Mouse (Mus musculus): ENCODE measurements around the gene Gjd3.
"Not testable (repeated sequence)": the region's sequence is repeated elsewhere in the genome, so short reads cannot be mapped to it uniquely, and the experiment has no call there.

Gene Gjd3

DNA sequence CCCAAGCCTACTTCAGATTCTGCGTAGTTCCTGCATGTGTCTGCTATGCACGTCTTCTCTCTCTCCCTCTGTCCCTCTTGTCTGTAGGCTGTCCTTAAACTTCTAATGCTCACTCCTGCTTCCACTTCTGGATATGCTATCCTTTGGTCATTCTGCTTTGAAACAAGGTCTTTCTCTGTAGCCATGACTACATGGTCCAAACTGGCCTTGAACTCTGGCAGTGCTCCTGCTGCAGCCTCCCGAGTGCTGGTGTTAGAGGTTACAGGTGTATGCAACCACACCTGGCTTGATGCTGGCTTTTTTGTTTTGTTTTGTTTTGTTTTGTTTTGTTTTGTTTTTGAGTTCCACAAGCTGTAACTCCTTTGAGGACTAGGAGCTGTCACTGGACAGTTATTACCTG lies 48.4 kb downstream of the Gjd3 start:
- in situ Hi-C loops (cut with MboI, MseI): no loop called here

DNA sequence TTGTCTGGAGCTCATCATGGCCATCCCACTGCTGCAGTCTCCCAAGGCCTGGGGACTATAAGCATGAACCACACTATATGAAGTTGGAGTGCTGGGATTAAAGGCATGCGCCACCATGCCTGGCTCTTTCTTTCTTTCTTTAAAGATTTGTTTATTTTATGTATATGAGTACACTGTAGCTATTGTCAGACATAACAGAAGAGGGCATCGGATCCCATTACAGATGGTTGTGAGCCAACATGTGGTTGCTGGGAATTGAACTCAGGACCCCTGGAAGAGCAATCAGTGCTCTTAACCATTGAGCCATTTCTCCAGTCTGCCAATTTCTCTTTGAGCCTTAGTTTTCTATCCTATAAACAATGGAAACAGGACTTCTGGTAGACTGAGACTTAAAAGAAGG lies 49.0 kb downstream of the Gjd3 start:
- in situ Hi-C loops (cut with MboI, MseI): not testable (repeated sequence)

DNA sequence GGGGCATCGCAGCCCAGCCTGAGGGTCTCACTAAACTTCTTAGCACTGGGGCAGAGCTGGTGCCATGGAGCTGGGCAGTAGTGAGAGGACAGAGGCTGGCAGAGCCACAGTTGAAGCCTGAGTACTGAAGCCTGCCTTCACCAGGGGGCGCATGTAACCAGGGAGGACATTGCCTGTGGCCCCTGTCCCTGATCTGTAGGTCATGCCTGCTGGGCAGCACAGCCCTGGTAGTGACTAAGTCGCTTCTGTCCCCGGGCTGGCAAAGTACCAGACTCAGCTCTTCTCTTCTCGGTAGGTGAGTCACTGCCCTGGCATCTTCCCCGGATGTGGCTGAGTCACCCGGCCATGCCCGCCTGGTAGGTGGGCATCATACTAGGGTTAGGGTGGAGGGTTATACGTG lies 49.7 kb downstream of the Gjd3 start:
- in situ Hi-C loops (cut with MboI, MseI): no loop called here

DNA sequence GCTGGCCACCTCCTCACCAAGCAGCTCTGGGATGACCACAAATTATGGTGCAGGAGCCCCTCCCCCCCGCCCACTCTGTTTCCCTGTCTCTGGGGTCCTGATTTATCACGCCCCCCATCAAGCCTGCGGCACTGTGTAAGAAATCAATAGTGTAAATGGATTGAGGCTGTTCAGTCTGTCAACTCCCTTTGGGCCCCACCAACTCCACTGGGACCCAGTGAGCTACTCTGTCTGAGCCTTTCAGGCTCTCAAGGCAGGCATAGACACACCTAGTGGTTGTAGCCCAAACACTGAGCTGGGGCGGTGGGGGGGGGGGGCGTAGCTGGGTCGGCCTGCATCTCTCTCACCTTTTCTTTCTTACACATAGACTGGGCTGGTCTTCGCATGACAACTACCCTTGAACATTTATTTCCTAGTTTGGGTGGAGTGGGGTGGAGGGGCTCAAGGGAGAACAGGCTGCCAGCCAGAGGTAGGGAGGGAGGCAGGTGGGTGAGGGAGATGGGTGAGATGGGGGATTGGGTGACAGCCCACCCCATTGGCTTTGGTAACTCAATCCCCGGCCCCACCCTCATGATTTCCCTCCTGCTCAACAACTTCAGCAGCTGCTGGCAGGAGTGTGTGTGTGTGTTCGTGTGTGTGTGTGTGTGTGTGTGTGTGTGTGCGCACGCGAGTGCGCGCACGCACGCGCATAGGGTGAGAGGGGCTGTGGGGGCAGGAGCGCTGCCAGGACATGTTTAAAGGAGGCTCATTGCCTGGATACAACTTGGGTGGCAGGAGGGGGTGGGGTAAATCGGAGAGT lies 50.3 kb downstream of the Gjd3 start:
- in situ Hi-C loops (cut with MboI, MseI): no loop called here

Data from T-helper 2 cell (primary cell).